Mouse (Mus musculus) stomach, postnatal 0 days (tissue): Measurements from ENCODE around the gene Hmga2.

Experiments used
- CTCF ChIP-seq: IDR thresholded peaks from 2 replicates; pipeline ENCODE4 v1.5.1; 2016; ENCODE audit warnings: antibody characterized with exemption, low read depth, mild to moderate bottlenecking, moderate library complexity
- EP300 ChIP-seq: optimal IDR thresholded peaks from 2 replicates; pipeline ENCODE3; 2016; ENCODE audit warnings: antibody characterized with exemption

DNA sequence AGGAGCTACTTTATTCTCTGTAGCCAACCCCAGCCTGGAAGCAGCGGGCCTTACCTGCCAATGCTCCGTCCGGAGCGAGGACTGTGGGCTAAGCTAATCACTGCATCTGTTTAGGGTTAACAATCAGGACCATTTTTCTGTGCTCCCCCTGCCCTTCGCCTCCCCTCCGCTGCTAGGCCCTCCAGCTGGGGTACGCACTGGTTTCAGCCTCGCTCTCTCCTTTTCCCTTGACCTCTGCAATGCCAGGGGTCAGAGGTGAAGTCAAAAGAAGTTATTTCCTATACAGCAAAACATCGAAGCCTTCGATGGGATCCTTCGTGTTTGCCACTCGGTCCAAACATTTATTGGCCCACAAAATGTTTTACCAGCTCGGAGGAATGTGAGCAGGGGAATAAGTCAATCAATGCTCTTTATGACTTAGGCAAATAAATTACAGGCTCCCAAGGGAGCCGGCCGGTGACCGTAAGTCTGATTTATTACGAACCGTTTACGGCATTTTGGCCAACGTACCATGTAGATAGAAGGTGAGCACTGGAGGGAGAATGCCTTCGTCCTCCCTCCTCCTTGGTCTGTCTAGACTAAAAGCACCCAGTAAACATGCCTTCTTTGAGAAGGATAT is 107.0 kb downstream of the Hmga2 start:
- TF ChIP-seq CTCF = no peak
- TF ChIP-seq EP300 = no peak
